Mouse (Mus musculus) lung, embryonic 15.5 days (tissue): Measurements from ENCODE around the gene Ercc6. TPM values are rescaled to one million over a fixed set of nuclear protein-coding genes. Genes with fewer than 3 reads are reported as not detected.

Source experiments
- ATAC-seq: fragments of 200-750 bp; cut with Nextera tagmentation; 2 replicates; pipeline ENCODE4 v1.8.0; 2017; ENCODE audit warnings: moderate number of reproducible peaks, borderline replicate concordance; ENCODE audit not compliant: low FRiP score, low TSS enrichment; ENCODE audit errors: extremely low read depth
- H3K27ac ChIP-seq: fragments of 300-500 bp; sonication (generic); 2 replicates; pipeline ENCODE4 v1.5.1; 2015; ENCODE audit warnings: moderate library complexity, mild to moderate bottlenecking, inconsistent platforms
- H3K27me3 ChIP-seq: fragments of 300-500 bp; sonication (generic); 2 replicates; pipeline ENCODE4 v1.6.1; 2015; ENCODE audit warnings: inconsistent platforms
- H3K36me3 ChIP-seq: fragments of 300-500 bp; sonication (generic); 2 replicates; pipeline ENCODE4 v1.6.1; 2015; ENCODE audit warnings: inconsistent platforms
- H3K4me1 ChIP-seq: fragments of 300-500 bp; sonication (generic); 2 replicates; pipeline ENCODE4 v1.6.1; 2015; ENCODE audit warnings: inconsistent platforms
- H3K4me2 ChIP-seq: fragments of 300-500 bp; sonication (generic); 2 replicates; pipeline ENCODE4 v1.6.1; 2015; ENCODE audit warnings: inconsistent platforms, mild to moderate bottlenecking, moderate library complexity
- H3K4me3 ChIP-seq: fragments of 300-500 bp; sonication (generic); 2 replicates; pipeline ENCODE4 v1.5.1; 2015; ENCODE audit warnings: mild to moderate bottlenecking, inconsistent platforms
- H3K9ac ChIP-seq: fragments of 300-500 bp; sonication (generic); 2 replicates; pipeline ENCODE4 v1.6.1; 2015; ENCODE audit warnings: inconsistent platforms
- H3K9me3 ChIP-seq: fragments of 300-500 bp; sonication (generic); 2 replicates; pipeline ENCODE4 v1.6.1; 2016; ENCODE audit warnings: inconsistent platforms
- whole genome bisulfite sequencing: fragments of 180-500 bp; shearing (Covaris S2); methylation state at CpG from one replicate; pipeline ENCODE4 v1.1.7; 2015; 5-methylcytosine and 5-hydroxymethylcytosine counted together
- polyA plus RNA-seq: library from polyadenylated mRNA; unstranded; fragments of >200 nt; fragmentation: Nextera tagmentation; extraction: Ambion mirVana; gene quantifications from 2 replicates; pipeline ENCODE4 v1.2.1, GENCODE M21; 2015

Ercc6 gene
- polyA plus RNA-seq, 1 experiment from 2014 or later: 21.0 TPM

GRCm38 (mm10) chr14:32501303-32501702, 12.0 kb upstream of the Ercc6 start:
- no peaks in the 10 kb centered on the region for H3K36me3 ChIP-seq
- H3K4me1 ChIP-seq: no peaks in the 10 kb centered on the region
- H3K4me3 ChIP-seq: no peak overlapping the region
- no peak overlapping the region for H3K4me2 ChIP-seq
- no peak for ATAC-seq
- no peak overlapping the region for H3K9ac ChIP-seq
- 74% methylated on average over 2 of the region's 2 CpGs for WGBS
- H3K27me3 ChIP-seq: no peaks in the 10 kb centered on the region
- H3K9me3 ChIP-seq: no peaks in the 10 kb centered on the region
- no peak overlapping the region for H3K27ac ChIP-seq

- WGBS: 78% methylated on average over 9 of the region's 9 CpGs
- no peak overlapping the region for H3K4me3 ChIP-seq
- no peaks in the 10 kb centered on the region for H3K27me3 ChIP-seq
- peaks cover 3% of the 10 kb centered on the region; the same call in 1 of the 2 replicates for H3K4me1 ChIP-seq
- no peak overlapping the region for H3K9ac ChIP-seq
- ATAC-seq: no peak
- no peaks in the 10 kb centered on the region for H3K36me3 ChIP-seq
- no peak overlapping the region for H3K4me2 ChIP-seq
- no peak overlapping the region for H3K27ac ChIP-seq
- H3K9me3 ChIP-seq: no peaks in the 10 kb centered on the region
Observed at GRCm38 (mm10) chr14:32502764-32503688, 10.3 kb upstream of the Ercc6 start.

- Histone ChIP-seq H3K27me3 (no peaks in the 10 kb centered on the region), H3K9ac (no peak overlapping the region), H3K4me2 (no peak overlapping the region), H3K36me3 (no peaks in the 10 kb centered on the region), H3K27ac (no peak overlapping the region), H3K4me1 (peaks cover 3% of the 10 kb centered on the region; the same call in 1 of the 2 replicates), H3K4me3 (no peak overlapping the region), H3K9me3 (no peaks in the 10 kb centered on the region)
- no peak for ATAC-seq
- WGBS: 50% methylated on average over 1 of the region's 1 CpGs
Observed at GRCm38 (mm10) chr14:32503897-32504296, 9.4 kb upstream of the Ercc6 start.

- WGBS: 80% methylated on average over 10 of the region's 10 CpGs
- no peak overlapping the region for H3K4me3 ChIP-seq
- no peaks in the 10 kb centered on the region for H3K9me3 ChIP-seq
- ATAC-seq: no peak
- H3K27ac ChIP-seq: no peak overlapping the region
- H3K4me1 ChIP-seq: peaks cover 3% of the 10 kb centered on the region; the same call in 1 of the 2 replicates
- H3K27me3 ChIP-seq: no peaks in the 10 kb centered on the region
- H3K4me2 ChIP-seq: no peak overlapping the region
- H3K9ac ChIP-seq: no peak overlapping the region
- H3K36me3 ChIP-seq: no peaks in the 10 kb centered on the region
Observed at GRCm38 (mm10) chr14:32506329-32506728, 7.0 kb upstream of the Ercc6 start.

GRCm38 (mm10) chr14:32507216-32507615, 6.1 kb upstream of the Ercc6 start:
- Histone ChIP-seq H3K9ac (no peak overlapping the region), H3K27me3 (no peaks in the 10 kb centered on the region), H3K4me3 (no peak overlapping the region), H3K36me3 (no peaks in the 10 kb centered on the region), H3K4me1 (peaks cover 3% of the 10 kb centered on the region; the same call in 1 of the 2 replicates), H3K9me3 (no peaks in the 10 kb centered on the region), H3K27ac (no peak overlapping the region), H3K4me2 (no peak overlapping the region)
- WGBS: 64% methylated on average over 4 of the region's 4 CpGs
- ATAC-seq: no peak

GRCm38 (mm10) chr14:32508105-32508835, 5.1 kb upstream of the Ercc6 start:
- WGBS: 42% methylated on average over 10 of the region's 10 CpGs
- no peak overlapping the region for H3K27ac ChIP-seq
- no peak overlapping the region for H3K9ac ChIP-seq
- H3K4me3 ChIP-seq: no peak overlapping the region
- H3K27me3 ChIP-seq: no peaks in the 10 kb centered on the region
- H3K36me3 ChIP-seq: no peaks in the 10 kb centered on the region
- no peak for ATAC-seq
- peaks cover 7% of the 10 kb centered on the region; the same call in 1 of the 2 replicates for H3K4me1 ChIP-seq
- H3K4me2 ChIP-seq: no peak overlapping the region
- no peaks in the 10 kb centered on the region for H3K9me3 ChIP-seq

GRCm38 (mm10) chr14:32509443-32509961, 3.8 kb upstream of the Ercc6 start:
- no peak for ATAC-seq
- H3K27ac ChIP-seq: no peak overlapping the region
- WGBS: 72% methylated on average over 6 of the region's 6 CpGs
- no peaks in the 10 kb centered on the region for H3K9me3 ChIP-seq
- H3K4me3 ChIP-seq: no peak overlapping the region
- H3K4me1 ChIP-seq: peaks cover 13% of the 10 kb centered on the region
- H3K36me3 ChIP-seq: no peaks in the 10 kb centered on the region
- H3K27me3 ChIP-seq: no peaks in the 10 kb centered on the region
- H3K4me2 ChIP-seq: no peak overlapping the region
- no peak overlapping the region for H3K9ac ChIP-seq

- Histone ChIP-seq H3K4me3 (peak overlapping the region; percentile 64), H3K4me1 (peaks cover 14% of the 10 kb centered on the region), H3K9me3 (no peaks in the 10 kb centered on the region), H3K36me3 (peaks cover 10% of the 10 kb centered on the region; the same call in 1 of the 2 replicates), H3K4me2 (peak overlapping the region; percentile 78), H3K9ac (no peak overlapping the region), H3K27ac (no peak overlapping the region), H3K27me3 (no peaks in the 10 kb centered on the region)
- 0 out of 2 replicates have a peak, but pooled peaks have one; percentile 21 for ATAC-seq
- 40% methylated on average over 9 of the region's 9 CpGs for WGBS
Observed at GRCm38 (mm10) chr14:32512912-32513311, 409 bp upstream of the Ercc6 start.

- WGBS: 93% methylated on average over 1 of the region's 1 CpGs
- Histone ChIP-seq H3K4me1 (peaks cover 14% of the 10 kb centered on the region), H3K36me3 (peaks cover 23% of the 10 kb centered on the region), H3K4me2 (no peak overlapping the region), H3K4me3 (no peak overlapping the region), H3K9me3 (no peaks in the 10 kb centered on the region), H3K9ac (no peak overlapping the region), H3K27me3 (no peaks in the 10 kb centered on the region), H3K27ac (no peak overlapping the region)
- no peak for ATAC-seq
Observed at GRCm38 (mm10) chr14:32516086-32516485, 2.8 kb downstream of the Ercc6 start.

- no peak for ATAC-seq
- 91% methylated on average over 2 of the region's 2 CpGs for WGBS
- H3K4me2 ChIP-seq: no peak overlapping the region
- no peak overlapping the region for H3K9ac ChIP-seq
- no peak overlapping the region for H3K27ac ChIP-seq
- H3K4me3 ChIP-seq: no peak overlapping the region
- no peaks in the 10 kb centered on the region for H3K9me3 ChIP-seq
- H3K36me3 ChIP-seq: peaks cover 26% of the 10 kb centered on the region
- peaks cover 10% of the 10 kb centered on the region for H3K4me1 ChIP-seq
- no peaks in the 10 kb centered on the region for H3K27me3 ChIP-seq
Observed at GRCm38 (mm10) chr14:32518543-32518942, 5.2 kb downstream of the Ercc6 start.

- peaks cover 28% of the 10 kb centered on the region for H3K36me3 ChIP-seq
- no peaks in the 10 kb centered on the region for H3K9me3 ChIP-seq
- H3K4me1 ChIP-seq: no peaks in the 10 kb centered on the region
- WGBS: 83% methylated on average over 7 of the region's 7 CpGs
- no peak overlapping the region for H3K27ac ChIP-seq
- no peak for ATAC-seq
- H3K27me3 ChIP-seq: no peaks in the 10 kb centered on the region
- H3K9ac ChIP-seq: no peak overlapping the region
- H3K4me2 ChIP-seq: no peak overlapping the region
- H3K4me3 ChIP-seq: no peak overlapping the region
Observed at GRCm38 (mm10) chr14:32520400-32520926, 7.1 kb downstream of the Ercc6 start.
